Mouse (Mus musculus): ENCODE measurements around the gene Mill2.

GRCm38 (mm10) chr7:18803526-18803925 lies 36.2 kb upstream of the Mill2 start:
- TF ChIP-seq GATA1 (IDR thresholded peaks at IDR 0.05; ENCODE audit: borderline replicate concordance, low read length) (no peak), CTCF (IDR thresholded peaks at IDR 0.05; ENCODE audit: low read depth, low read length) (no peak), POLR2AphosphoS5 (IDR thresholded peaks at IDR 0.05; ENCODE audit: insufficient replicate concordance, low read depth, low read length) (no peak)
